Mouse (Mus musculus) heart, embryonic 11.5 days (tissue): Measurements from ENCODE around the gene Tubgcp4. TPM values are rescaled to one million over a fixed set of nuclear protein-coding genes. Genes with fewer than 3 reads are reported as not detected.

Experiments used
- ATAC-seq: fragments of 200-750 bp; cut with Nextera tagmentation; replicated peaks from 2 replicates; pipeline ENCODE4 v1.8.0; 2017; ENCODE audit warnings: moderate library complexity; ENCODE audit not compliant: insufficient number of reproducible peaks, low FRiP score, low TSS enrichment
- H3K27ac ChIP-seq: fragments of 300-500 bp; sonication (generic); 2 replicates; pipeline ENCODE4 v1.5.1; 2014; ENCODE audit warnings: mild to moderate bottlenecking, low read depth, low read length
- H3K27me3 ChIP-seq: fragments of 300-500 bp; sonication (generic); 2 replicates; pipeline ENCODE4 v1.6.1; 2014; ENCODE audit warnings: mild to moderate bottlenecking, low read length, mixed read lengths; ENCODE audit not compliant: control insufficient read depth, insufficient read depth
- H3K36me3 ChIP-seq: fragments of 300-500 bp; sonication (generic); 2 replicates; pipeline ENCODE4 v1.6.1; 2014; ENCODE audit warnings: mild to moderate bottlenecking, low read length, moderate library complexity, mixed read lengths; ENCODE audit not compliant: control insufficient read depth, insufficient read depth
- H3K4me1 ChIP-seq: fragments of 300-500 bp; sonication (generic); 2 replicates; pipeline ENCODE4 v1.6.1; 2014; ENCODE audit warnings: low read length; ENCODE audit not compliant: control insufficient read depth, insufficient read depth
- H3K4me2 ChIP-seq: fragments of 300-500 bp; sonication (generic); 2 replicates; pipeline ENCODE4 v1.6.1; 2014; ENCODE audit warnings: mild to moderate bottlenecking, moderate library complexity
- H3K4me3 ChIP-seq: fragments of 300-500 bp; sonication (generic); 2 replicates; pipeline ENCODE4 v1.5.1; 2014; ENCODE audit warnings: low read depth, low read length
- H3K9ac ChIP-seq: fragments of 300-500 bp; sonication (generic); 2 replicates; pipeline ENCODE4 v1.6.1; 2014; ENCODE audit warnings: mild to moderate bottlenecking, low read depth, low read length, moderate library complexity
- H3K9me3 ChIP-seq: fragments of 300-500 bp; sonication (generic); replicated peaks from 2 replicates; pipeline ENCODE4 v1.6.1; 2016; ENCODE audit warnings: low read length; ENCODE audit not compliant: control insufficient read depth
- WGBS: fragments of 180-500 bp; shearing (Covaris S2); extraction: QIAGEN DNeasy Blood & Tissue Kit; methylation state at CpG from one replicate; pipeline ENCODE4 v1.1.7; 2014; ENCODE audit not compliant: insufficient replicate concordance; 5-methylcytosine and 5-hydroxymethylcytosine counted together
- polyA plus RNA-seq: library from polyadenylated mRNA; unstranded; fragments of >200 nt; fragmentation: Nextera tagmentation; extraction: Ambion mirVana; gene quantifications from 2 replicates; pipeline ENCODE4 v1.2.1, GENCODE M21; 2014

Gene Tubgcp4
- polyA plus RNA-seq, 1 experiment from 2014 or later = 41.0 TPM

DNA sequence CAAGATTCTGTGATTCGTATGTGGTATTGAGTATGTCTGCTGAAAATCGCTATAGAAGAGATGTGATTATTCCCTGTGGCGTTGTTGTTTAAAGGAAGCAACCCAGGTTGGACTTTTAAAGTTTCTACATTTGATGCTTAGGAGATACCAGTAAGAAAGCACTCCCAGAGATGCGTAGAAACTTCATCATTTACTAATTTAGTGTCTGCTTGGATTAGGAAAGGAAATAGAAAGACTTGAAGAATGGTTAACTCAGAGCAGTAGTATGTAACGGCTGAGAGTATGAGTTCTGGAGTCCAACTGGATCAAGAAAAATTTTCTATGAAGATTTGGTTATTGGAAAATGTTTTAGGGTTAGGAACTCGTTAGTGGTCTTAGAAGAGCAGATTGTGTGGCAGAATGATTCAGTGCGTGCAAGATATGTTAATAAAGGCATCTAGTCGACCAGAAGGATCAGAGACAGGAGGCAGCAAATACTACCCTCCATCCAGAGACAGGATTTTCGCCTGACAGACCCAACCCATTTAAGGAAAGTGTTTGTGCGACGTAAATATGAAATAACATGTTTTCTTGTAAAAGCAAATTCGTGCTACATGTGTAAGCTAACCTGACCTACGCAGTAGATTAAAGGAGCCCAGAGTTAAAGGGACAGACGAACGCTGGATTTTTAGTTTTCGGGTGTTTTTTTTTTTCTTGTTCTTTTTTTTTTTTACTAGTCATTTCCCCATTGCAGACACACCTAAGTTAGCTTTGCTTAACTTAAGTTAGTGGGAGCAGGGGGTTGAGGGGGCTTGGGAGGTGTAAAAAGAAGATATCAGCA, 29.0 kb upstream of the Tubgcp4 start:
- Histone ChIP-seq H3K9ac (peak overlapping the region; percentile 77), H3K4me3 (peak overlapping the region; percentile 65), H3K36me3 (peaks cover 9% of the 10 kb centered on the region), H3K9me3 (no peaks in the 10 kb centered on the region), H3K4me2 (peak overlapping the region; percentile 88), H3K4me1 (peaks cover 18% of the 10 kb centered on the region), H3K27me3 (no peaks in the 10 kb centered on the region), H3K27ac (peak overlapping the region; percentile 88)
- ATAC-seq = no peak
- WGBS = 72% methylated on average over 16 of the region's 16 CpGs

DNA sequence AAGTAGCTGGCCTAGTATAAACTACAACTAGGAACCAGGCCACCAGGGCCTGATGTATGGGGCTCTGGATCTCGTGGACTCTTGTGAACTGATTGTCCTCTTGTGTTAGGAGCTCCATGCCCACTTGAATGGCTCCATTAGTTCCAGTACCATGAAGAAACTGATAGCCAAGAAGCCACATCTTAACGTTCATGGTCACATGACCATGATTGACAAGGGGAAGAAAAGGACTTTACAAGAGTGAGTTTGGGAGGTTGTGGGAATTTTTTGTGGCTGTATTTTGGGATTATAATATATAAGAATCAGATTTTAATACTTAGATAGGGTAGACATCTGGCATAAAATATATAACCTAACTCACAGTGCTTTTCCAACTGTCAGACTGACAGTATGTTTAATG, 28.0 kb upstream of the Tubgcp4 start:
- no peak overlapping the region for H3K9ac ChIP-seq

DNA sequence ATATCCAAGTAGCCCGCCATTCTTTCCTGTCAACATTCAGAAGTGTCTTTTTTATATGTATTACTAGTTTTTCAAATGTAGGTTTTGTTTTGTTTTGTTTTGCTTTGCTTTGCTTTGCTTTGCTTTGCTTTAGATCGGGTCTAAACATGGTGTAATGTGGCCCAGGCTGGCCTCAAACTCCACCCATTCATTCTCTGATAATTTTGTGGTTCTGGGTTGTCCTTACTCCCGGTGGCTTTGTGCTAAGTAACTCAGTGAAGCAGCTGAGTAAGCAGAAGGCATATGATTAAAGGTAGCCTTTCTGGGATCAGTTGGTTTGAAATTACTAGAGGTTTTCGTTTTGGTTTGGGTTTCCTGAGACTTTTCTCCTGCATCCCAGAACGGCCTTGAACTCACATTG, 20.8 kb upstream of the Tubgcp4 start:
- Histone ChIP-seq H3K36me3 (peaks cover 9% of the 10 kb centered on the region), H3K27me3 (no peaks in the 10 kb centered on the region), H3K4me1 (no peaks in the 10 kb centered on the region), H3K4me3 (no peak overlapping the region), H3K9me3 (no peaks in the 10 kb centered on the region), H3K27ac (no peak overlapping the region), H3K9ac (no peak overlapping the region), H3K4me2 (no peak overlapping the region)
- WGBS = 76% methylated on average over 5 of the region's 5 CpGs
- ATAC-seq = no peak

More for the DNA sequence above, 28.0 kb upstream of the Tubgcp4 start:
- ATAC-seq = no peak
- 74% methylated on average over 2 of the region's 2 CpGs for WGBS
- Histone ChIP-seq H3K36me3 (peaks cover 9% of the 10 kb centered on the region), H3K9me3 (no peaks in the 10 kb centered on the region), H3K27ac (no peak overlapping the region), H3K27me3 (no peaks in the 10 kb centered on the region), H3K4me3 (no peak overlapping the region), H3K4me1 (peaks cover 18% of the 10 kb centered on the region), H3K4me2 (no peak overlapping the region)

DNA sequence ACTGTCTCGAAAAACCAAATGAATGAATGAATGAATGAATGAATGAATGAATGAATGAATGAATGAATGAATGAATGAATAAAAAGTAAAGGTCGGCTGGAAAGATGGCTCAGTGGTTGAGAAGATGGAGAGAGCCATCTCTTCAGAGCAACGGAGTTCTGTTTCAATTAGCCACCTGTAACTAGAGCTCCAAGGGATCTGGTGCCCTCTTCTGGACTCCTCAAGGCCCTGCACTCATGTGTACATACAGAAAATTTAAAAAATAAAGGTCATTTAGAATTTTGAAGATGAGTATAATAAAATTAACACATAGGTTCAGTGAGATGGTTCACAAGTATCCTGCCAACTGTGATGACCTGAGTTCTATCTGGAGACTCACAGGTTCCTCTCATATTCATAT, 17.4 kb upstream of the Tubgcp4 start:
- ATAC-seq = no peak
- Histone ChIP-seq H3K27me3 (no peaks in the 10 kb centered on the region), H3K36me3 (peaks cover 6% of the 10 kb centered on the region), H3K4me3 (no peak overlapping the region), H3K9me3 (no peaks in the 10 kb centered on the region), H3K27ac (no peak overlapping the region), H3K4me1 (no peaks in the 10 kb centered on the region), H3K9ac (no peak overlapping the region), H3K4me2 (no peak overlapping the region)
- 81% methylated on average over 3 of the region's 3 CpGs for WGBS

DNA sequence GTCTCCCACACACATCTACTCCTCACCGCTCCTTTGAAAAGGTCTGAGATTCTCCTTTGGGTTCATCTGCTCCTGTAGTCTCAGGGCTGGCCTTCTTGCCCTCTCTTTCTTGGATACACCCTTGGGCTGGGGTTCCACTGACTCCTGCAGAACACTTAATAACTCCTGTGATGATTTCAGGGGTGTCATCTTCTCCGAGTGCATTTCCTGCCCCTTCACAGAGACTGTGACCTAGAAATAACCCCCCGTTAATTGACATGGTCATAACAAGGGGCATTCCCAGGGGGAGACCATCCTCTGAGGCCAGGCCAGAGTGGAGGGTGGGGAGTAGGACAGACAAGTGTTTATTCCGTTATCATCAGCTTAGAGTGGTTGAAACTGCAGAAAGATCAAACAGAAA, 1.3 kb upstream of the Tubgcp4 start:
- H3K4me2 ChIP-seq = peak overlapping the region; percentile 96
- no peaks in the 10 kb centered on the region for H3K9me3 ChIP-seq
- H3K27ac ChIP-seq = no peak overlapping the region
- H3K36me3 ChIP-seq = no peaks in the 10 kb centered on the region; the same call in 1 of the 2 replicates
- 46% methylated on average over 4 of the region's 4 CpGs for WGBS
- ATAC-seq = no peak
- H3K4me3 ChIP-seq = peak overlapping the region; percentile 97
- no peaks in the 10 kb centered on the region for H3K27me3 ChIP-seq
- peak overlapping the region; percentile 93; the same call in 1 of the 2 replicates for H3K9ac ChIP-seq
- peaks cover 15% of the 10 kb centered on the region for H3K4me1 ChIP-seq

DNA sequence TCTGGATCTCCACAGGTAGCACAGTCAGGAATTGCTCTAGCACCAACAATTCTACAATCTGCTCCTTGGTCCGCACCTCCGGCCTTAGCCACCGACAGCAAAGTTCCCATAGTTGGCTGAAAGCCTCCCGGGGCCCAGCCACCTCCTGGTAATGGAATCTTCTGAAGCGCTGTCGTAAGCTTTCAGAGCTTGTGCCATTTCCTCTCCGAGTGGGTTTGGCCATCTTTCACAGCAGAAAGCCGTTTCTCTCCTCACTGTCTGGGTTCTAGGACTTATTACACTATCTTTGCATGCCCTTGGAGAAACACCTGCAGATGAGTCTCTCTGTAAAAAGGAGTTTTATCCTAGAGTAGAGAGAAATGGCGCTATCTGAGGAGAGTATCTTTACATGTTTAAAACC, 552 bp upstream of the Tubgcp4 start:
- H3K9me3 ChIP-seq = no peaks in the 10 kb centered on the region
- H3K27ac ChIP-seq = peak overlapping the region; percentile 76; the same call in 1 of the 2 replicates
- no peaks in the 10 kb centered on the region; the same call in 1 of the 2 replicates for H3K36me3 ChIP-seq
- 8% methylated on average over 9 of the region's 9 CpGs for WGBS
- H3K4me3 ChIP-seq = peak overlapping the region; percentile 97
- peak overlapping the region; percentile 93 for H3K9ac ChIP-seq
- ATAC-seq = no peak
- no peaks in the 10 kb centered on the region for H3K27me3 ChIP-seq
- peak overlapping the region; percentile 96 for H3K4me2 ChIP-seq
- H3K4me1 ChIP-seq = peaks cover 15% of the 10 kb centered on the region

DNA sequence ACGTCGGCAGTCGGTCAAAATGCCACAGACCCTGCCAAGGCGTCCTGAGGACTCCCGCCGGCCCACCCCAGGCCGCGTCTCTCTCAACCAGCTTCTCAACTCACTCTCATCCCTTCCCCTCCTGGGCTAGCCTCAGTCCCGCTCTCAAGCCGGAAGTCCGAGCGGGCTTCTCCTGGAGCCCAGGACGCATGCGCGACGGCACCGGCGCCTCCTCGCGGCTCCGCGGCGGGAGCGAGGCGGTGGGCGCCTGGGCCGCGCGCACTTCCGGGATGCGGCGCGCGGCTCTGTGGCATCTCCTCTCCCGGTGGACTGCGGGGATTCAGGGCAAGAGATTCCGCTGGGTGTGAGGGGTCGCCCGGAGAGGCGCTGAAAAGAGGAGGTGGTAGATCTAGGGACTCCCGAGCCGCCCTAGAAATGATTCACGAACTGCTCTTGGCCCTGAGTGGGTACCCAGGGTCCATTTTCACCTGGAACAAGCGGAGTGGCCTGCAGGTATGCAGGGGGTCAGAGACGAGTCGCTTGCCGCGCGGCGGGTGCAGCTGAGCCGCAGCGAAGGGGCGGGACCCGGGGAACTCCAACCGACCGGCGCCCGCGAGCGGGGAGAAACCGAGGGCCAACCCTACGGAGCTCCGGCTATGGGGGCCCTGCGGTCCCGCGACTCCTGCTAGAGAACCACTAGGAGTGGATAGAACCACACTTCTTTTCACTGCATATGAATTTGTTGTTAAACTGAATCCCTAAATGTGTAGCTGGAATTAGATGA, 707 bp downstream of the Tubgcp4 start, which contains the start of gene Zscan29:
Zscan29 (minus strand) TSS at position 146 of the 763 bp plus-strand sequence.
- WGBS = under 1% methylated on average over 63 of the region's 66 CpGs

DNA sequence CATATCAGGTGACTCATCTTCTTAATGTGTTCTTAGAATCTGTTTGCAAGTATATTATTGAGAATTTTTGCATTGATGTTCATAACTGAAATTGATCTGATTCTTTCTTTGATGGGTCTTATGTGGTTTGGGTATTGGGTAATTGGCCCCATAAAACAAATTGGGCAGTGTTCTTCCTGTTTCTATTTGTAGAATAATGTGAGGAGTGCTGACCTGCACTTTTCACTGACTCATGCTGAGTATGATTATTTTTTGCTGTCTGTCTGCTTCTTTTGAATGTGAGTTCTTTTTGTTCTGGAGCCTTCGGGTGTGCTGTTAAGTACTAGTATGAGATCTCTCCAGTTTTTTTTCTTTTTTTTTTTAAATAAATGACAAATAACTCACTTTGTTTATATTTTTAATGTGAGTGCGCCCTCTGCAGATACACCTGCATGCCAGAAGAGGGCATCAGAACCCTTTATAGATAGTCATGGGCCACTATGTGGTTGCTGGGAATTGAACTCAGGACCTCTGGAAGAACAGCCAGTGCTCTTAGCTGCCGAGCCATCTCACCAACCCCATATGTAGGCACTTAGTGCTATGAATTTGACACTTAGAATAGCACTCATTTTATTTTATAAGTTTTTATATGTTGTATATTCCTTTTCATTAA, 8.5 kb downstream of the Tubgcp4 start:
- Histone ChIP-seq H3K4me3 (no peak overlapping the region), H3K4me2 (no peak overlapping the region), H3K36me3 (peaks cover 24% of the 10 kb centered on the region), H3K9me3 (no peaks in the 10 kb centered on the region), H3K27ac (no peak overlapping the region), H3K27me3 (no peaks in the 10 kb centered on the region), H3K4me1 (no peaks in the 10 kb centered on the region), H3K9ac (no peak overlapping the region)
- 96% methylated on average over 3 of the region's 3 CpGs for whole genome bisulfite sequencing
- ATAC-seq = no peak

More for the DNA sequence above, 707 bp downstream of the Tubgcp4 start, which contains the start of gene Zscan29:
- Histone ChIP-seq H3K27ac (peak within 1 kb of the TSS; percentile 76), H3K36me3 (no peaks in the 10 kb centered on the region; the same call in 1 of the 2 replicates), H3K9ac (peak within 1 kb of the TSS; percentile 93), H3K4me2 (peak within 1 kb of the TSS; percentile 96), H3K9me3 (no peaks in the 10 kb centered on the region), H3K27me3 (no peaks in the 10 kb centered on the region), H3K4me1 (peaks cover 15% of the 10 kb centered on the region), H3K4me3 (peak within 1 kb of the TSS; percentile 97)
- ATAC-seq = peak; percentile 96
